Mouse (Mus musculus) monocyte, adult 5-6 weeks (primary cell): ENCODE measurements around the gene Rnf141. TPM values are rescaled to one million over a fixed set of nuclear protein-coding genes. Genes with fewer than 3 reads are reported as not detected.

Experiments used
- ATAC-seq: fragments of 153-309, 156-312 bp; replicated peaks from 2 replicates; pipeline ENCODE4 v1.8.0; 2017; ENCODE audit warnings: mild to moderate bottlenecking; ENCODE audit not compliant: low TSS enrichment, insufficient number of reproducible peaks, severe bottlenecking, poor library complexity, low FRiP score
- total RNA-seq: library from RNA; stranded (forward); fragments of 200-1000, 200-491, 200-594 nt; gene quantifications from 3 replicates; pipeline ENCODE4 v1.2.3, GENCODE M21; 2017

The Rnf141 gene
- total RNA-seq, result 19.8 to 50.6 TPM (median 21.2 TPM) in 3 replicates

- peak; percentile 87 for ATAC-seq
Measured at GRCm38 (mm10) chr7:110843916-110844874, at the start of gene Rnf141. Rnf141 (minus strand) TSS chr7:110844457.

GRCm38 (mm10) chr7:110891501-110891986 lies 47.3 kb upstream of the Rnf141 start:
- 0 out of 2 replicates have a peak, but pooled peaks have one; percentile 53 for ATAC-seq

- no peak for ATAC-seq
Measured at GRCm38 (mm10) chr7:110881746-110882333, 37.6 kb upstream of the Rnf141 start.

GRCm38 (mm10) chr7:110878028-110878427 lies 33.8 kb upstream of the Rnf141 start:
- ATAC-seq, result no peak

GRCm38 (mm10) chr7:110876965-110877364 lies 32.7 kb upstream of the Rnf141 start:
- no peak for ATAC-seq

- no peak for ATAC-seq
Measured at GRCm38 (mm10) chr7:110868807-110869206, 24.6 kb upstream of the Rnf141 start.

- ATAC-seq, result no peak
Measured at GRCm38 (mm10) chr7:110867116-110867515, 22.9 kb upstream of the Rnf141 start.

GRCm38 (mm10) chr7:110866021-110866420 lies 21.8 kb upstream of the Rnf141 start:
- ATAC-seq, result no peak

GRCm38 (mm10) chr7:110865570-110865969 lies 21.3 kb upstream of the Rnf141 start:
- no peak for ATAC-seq

GRCm38 (mm10) chr7:110865038-110865437 lies 20.8 kb upstream of the Rnf141 start:
- no peak for ATAC-seq

GRCm38 (mm10) chr7:110862751-110863289 lies 18.6 kb upstream of the Rnf141 start, which contains the start of gene Lyve1:
Lyve1 (minus strand) TSS chr7:110863239.
- no peak for ATAC-seq

GRCm38 (mm10) chr7:110860129-110860528 lies 15.9 kb upstream of the Rnf141 start:
- ATAC-seq, result no peak

- peak; percentile 35; the same call in 1 of the 2 replicates for ATAC-seq
Measured at GRCm38 (mm10) chr7:110855604-110856003, 11.3 kb upstream of the Rnf141 start.

- ATAC-seq, result no peak
Measured at GRCm38 (mm10) chr7:110854927-110855546, 10.8 kb upstream of the Rnf141 start.

GRCm38 (mm10) chr7:110854519-110854918 lies 10.3 kb upstream of the Rnf141 start:
- ATAC-seq, result no peak

GRCm38 (mm10) chr7:110853611-110854010 lies 9.4 kb upstream of the Rnf141 start:
- ATAC-seq, result no peak

GRCm38 (mm10) chr7:110851541-110852203 lies 7.4 kb upstream of the Rnf141 start:
- ATAC-seq, result no peak

GRCm38 (mm10) chr7:110848371-110848770 lies 4.1 kb upstream of the Rnf141 start:
- ATAC-seq, result no peak
